Mouse (Mus musculus): ENCODE measurements around the gene Fuca2. TPM values are rescaled to one million over a fixed set of nuclear protein-coding genes. Genes with fewer than 3 reads are reported as not detected.
"Not testable (repeated sequence)": the region's sequence is repeated elsewhere in the genome, so short reads cannot be mapped to it uniquely, and the experiment has no call there.

Gene Fuca2
- 10 to 100 TPM; 11.9 to 12.1 TPM for total RNA-seq (2021)
- long read RNA-seq, experiment 1, full-length matches to known transcripts = 8 of 10 reads
- long read RNA-seq, experiment 1, partial matches to known transcripts = 2 of 10 reads
- long read RNA-seq, experiment 1, other reads (novel, unspliced or antisense) = 0 of 10 reads
- long read RNA-seq, experiment 2, full-length matches to known transcripts = 10 of 12 reads
- long read RNA-seq, experiment 2, partial matches to known transcripts = 1 of 12 reads
- long read RNA-seq, experiment 2, other reads (novel, unspliced or antisense) = 1 of 12 reads

- no peak for DNase-seq
Measured at GRCm38 (mm10) chr10:13499331-13499730, at the start of gene Fuca2. Gene Fuca2, plus strand, starts transcription at chr10:13499540.

- no peak for DNase-seq
Measured at GRCm38 (mm10) chr10:13451640-13452039, 47.7 kb upstream of the Fuca2 start.

DNA sequence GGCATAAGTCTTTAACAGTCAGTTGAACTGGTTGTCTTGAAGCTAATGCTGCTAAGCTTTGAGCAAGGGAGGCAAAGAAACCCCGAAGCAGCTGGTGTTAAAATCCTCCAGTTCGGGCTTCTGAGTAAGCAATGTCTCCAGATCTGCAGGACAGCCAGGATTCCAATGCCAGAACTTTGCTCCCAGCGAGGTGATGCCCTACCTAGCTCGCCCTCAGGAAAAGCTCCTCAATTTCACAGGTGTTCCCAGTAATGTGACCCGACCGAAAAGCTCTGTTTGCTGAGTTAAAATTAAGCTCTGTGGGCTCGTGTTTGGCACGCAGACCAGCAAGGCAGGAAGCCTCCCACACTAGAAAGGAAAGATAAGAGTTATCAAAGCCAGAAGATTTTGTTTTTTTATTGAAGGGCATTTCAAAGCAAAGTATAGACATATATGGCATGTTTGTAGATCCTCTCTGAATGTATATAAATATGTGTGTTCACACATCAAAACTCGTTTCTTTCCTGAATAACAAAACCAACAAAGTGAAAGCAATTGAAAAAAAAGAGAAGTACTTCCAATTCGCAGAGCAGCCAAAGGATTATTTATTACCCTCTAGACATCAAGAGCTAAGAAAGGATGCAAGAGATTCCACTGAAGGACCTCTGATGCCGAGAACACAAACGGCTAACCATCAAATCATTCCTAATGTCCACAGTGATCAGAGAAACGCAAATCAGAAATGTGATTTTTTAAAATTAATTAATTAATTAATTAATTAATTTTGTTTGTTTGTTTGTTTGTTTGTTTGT, 45.9 kb upstream of the Fuca2 start:
- DNase-seq = no peak

GRCm38 (mm10) chr10:13464295-13464694, 35.0 kb upstream of the Fuca2 start:
- DNase-seq = not testable (repeated sequence)

DNA sequence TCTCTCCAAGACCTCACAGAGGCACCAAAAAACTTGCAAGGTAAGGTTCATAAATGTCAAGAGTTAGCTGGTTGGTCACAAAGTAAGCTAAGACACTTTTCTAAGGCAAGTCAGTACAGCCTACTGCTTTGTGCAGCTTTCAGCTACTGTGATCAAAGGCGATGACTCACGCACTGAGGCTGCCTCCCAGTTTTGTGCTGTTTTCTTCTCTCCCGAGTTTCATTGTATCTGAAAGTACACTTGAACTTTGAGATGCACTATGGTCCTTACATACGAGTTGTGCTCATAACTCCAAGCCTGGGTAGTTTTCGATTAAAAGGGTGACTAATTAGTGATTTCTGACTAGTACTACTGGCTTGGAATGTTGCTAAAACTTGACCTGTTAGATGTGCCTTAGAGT, 32.4 kb upstream of the Fuca2 start:
- DNase-seq = no peak

DNA sequence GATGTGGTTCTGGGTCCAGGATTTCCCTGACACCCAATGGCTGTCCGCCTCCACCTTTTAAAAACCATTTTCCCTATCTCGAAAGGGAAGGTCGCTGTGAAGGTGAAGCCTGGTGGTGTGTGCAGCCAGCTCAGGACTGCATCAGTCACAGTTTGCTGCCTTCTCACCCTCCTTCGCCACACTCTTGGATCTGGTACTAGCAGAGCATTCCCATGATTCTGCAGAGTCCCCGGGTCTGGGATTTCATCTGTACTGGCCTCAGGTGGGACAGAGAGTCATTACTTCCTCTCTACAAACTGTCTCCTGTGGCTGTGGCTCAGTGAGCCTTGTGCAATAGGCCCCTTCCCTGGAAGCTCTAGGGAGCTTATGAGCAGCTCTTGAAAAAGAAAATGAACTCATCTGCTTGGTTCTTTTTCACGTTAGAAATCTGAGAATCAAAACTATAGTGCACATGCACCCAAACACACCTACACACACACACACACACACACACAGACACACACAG, 31.3 kb upstream of the Fuca2 start:
- not testable (repeated sequence) for DNase-seq

DNA sequence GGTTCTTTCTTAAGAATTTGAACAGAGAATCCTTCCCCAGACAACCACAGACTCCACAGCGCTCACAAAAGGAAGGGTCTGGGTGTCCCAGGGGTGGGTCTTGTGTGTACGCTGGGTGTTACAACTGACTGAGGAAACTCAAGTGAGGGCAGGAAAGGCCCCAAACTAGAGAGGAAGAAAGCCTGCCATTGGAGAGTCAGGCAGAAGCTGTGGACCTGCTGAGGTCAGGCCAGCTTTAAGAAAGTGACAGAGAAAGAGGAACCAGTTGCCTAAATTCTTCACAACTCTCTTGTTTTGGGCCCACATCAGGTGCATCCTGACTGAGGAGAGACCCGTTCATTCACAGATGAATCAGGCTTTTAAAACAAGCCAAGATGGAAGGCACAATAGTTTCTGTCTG, 29.1 kb upstream of the Fuca2 start:
- DNase-seq = no peak

DNA sequence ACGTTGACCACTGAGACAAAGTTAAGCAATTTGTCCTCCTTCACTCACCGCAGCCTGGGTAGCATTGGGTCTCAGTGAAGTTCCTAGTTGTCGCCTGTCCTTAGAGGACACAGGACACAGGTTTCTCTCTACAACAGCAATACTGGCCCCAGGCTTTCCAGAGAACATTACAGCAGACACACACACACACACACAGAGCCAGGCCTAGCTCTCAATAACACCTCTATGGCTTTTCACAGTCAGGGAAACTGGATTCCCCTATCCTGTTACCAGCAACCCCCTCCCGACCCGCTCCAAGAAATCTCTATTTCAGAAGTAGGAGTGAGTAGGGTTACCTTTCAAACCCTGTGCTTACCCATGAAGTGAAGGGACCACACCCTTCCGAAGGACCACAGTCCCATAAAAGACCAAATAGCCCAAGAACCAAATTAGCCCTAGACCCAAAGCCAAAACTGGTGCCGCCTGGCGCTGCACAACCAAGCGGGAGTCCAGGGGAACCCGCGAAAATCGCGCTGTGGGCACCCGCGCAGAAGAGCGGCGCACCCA, 26.0 kb upstream of the Fuca2 start:
- no peak for DNase-seq

DNA sequence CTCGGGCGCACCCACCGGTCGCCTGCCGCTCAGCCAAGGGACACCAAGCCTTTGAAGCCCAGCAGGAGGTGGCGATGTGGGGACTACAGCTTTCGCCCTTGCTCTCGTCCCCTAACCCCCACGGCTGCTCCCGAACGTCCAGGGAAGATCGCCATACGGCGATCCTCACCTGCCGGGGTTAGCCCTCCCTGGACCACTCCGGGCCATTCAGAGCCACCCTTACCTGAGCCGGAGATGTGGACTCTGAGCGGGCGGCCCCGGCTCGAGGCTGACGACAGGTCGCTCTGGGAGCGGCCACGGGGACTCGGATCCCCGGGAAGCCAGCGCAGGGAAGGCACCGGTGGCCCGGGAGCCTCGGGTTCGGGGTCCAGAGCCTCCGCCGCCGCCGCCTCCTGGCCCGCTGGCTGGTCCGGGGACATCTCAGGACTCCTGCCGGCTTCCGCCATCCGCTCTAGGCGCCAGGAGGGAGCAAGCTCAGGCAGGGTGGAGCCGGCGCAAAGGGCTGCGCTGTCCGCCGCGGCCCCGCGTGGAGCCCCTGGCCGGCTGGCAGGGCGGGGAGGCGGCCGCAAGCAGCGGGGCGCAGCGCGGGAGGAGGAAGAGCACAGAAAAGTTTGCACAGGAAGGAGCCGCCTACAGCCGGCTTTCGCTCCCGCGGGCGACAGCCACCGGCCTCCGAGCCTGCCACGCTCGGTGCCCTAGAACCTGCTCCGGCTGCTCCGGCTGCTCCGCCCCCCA, 25.3 kb upstream of the Fuca2 start, which contains the start of gene Phactr2:
Phactr2 (minus strand) TSS at position 580 of the 735 bp plus-strand sequence.
- peak; percentile 10 for DNase-seq

DNA sequence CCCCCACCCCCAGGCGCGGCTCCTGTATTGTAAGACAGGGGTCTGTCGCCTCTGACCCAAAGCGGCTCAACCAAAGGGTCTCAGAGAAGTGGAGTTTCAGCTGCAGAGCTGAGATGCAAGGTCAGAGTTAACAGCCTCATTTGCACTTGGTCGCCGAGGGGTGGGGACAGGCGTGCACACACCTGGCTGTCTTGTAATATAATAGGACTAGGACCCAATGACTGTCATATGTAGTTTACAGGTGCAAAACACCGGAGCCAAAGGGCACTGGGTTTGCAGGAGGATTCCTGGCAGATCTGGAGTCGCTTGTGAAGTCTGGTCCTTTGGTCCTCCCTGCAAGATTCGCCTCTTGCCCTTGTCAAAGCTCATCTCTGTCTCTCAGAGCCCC, 24.8 kb upstream of the Fuca2 start:
- DNase-seq = no peak

GRCm38 (mm10) chr10:13475121-13475520, 24.2 kb upstream of the Fuca2 start:
- DNase-seq = no peak

DNA sequence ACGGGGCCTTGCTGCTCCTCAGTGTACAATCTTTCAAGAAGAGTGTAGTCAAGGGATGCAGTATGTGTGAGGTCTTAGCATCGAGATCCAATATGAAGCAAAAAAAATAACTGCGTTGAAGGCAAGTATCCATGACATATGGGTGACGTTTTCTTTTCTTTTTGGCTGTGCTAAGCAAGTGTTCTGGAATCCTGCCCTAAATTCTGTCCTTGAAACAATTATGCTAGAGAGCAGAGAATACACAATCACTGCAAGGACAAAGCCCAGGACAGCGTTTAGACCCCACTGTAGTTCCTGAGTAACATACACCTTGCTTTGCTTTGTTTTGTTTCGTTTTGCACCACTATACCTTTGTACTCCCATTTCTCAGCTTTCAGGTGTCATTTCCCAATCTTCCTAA, 20.0 kb upstream of the Fuca2 start:
- no peak for DNase-seq

DNA sequence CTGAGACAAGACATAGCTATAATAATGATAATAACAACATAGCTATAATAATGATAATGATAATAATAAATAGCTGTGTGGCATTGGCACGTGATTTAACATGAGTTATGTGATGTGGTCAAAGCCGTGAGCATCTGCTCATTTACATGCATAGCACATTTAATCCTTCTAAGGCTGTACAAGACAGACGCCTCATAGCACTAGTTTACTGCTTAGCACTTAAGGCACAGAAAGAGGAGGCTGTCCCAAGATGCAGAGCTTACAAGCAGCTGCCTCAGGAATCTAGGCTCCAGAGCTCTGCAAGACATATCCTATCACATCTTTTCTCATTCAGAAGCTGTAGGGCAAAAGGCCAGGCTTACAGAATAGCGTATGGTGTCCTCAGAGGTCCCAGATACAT, 13.4 kb upstream of the Fuca2 start:
- no peak for DNase-seq

- no peak for DNase-seq
Measured at GRCm38 (mm10) chr10:13489671-13490070, 9.7 kb upstream of the Fuca2 start.

DNA sequence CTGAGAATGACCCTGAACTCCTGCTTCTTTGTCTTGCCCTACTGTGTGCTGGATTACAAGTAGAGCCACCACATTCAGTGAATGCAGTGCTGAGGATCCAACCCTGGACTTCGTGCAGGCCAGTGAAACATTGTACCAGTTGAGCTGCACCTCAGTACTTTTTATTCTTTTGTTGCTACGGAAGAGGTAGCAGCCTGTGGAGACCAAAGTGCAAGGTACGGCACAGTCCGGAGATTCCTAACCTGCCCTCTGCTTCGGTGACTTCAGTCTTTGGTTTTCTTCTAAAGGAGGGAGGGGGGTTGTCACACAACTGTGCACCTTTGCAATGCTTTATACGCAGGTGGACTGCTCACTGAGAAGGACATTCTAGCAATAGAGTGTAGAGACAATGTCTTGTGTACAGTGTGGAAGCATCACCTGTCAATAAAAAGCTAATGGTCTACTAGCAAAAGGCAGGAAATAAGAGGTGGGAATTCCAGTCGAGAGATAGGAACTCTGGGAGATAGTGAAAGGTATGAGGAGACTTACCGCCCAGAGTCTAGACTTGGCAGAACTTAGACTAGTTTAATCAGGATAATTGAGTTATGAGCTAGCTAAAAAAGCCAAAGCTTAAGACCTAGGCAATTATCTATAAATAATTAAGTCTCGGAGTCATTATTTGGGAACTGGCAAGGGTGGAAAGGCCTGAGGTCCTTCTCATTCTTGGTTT, 5.2 kb upstream of the Fuca2 start:
- no peak for DNase-seq

DNA sequence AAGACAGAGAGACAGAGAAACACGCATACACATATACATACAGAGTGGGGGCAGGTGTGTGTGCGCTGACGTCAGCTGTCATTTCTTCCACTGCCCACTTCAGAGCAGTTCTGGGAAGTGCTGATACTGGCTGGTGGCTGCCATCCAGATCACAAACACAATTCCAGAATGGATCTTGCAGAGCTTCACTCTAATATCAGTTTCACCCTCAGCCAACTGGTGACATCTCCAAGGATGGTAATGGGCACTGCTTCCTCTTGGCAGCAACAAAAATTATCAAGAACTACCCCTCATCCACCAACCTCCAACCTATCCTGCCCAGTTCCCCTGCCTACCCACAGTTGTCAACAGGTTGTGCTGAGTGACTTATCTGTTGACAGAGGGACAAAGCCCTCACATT, 3.0 kb upstream of the Fuca2 start:
- no peak for DNase-seq

- no peak for DNase-seq
Measured at GRCm38 (mm10) chr10:13500473-13500872, 1.1 kb downstream of the Fuca2 start.

GRCm38 (mm10) chr10:13500938-13501496, 1.7 kb downstream of the Fuca2 start:
- peak; percentile 80 for DNase-seq

DNA sequence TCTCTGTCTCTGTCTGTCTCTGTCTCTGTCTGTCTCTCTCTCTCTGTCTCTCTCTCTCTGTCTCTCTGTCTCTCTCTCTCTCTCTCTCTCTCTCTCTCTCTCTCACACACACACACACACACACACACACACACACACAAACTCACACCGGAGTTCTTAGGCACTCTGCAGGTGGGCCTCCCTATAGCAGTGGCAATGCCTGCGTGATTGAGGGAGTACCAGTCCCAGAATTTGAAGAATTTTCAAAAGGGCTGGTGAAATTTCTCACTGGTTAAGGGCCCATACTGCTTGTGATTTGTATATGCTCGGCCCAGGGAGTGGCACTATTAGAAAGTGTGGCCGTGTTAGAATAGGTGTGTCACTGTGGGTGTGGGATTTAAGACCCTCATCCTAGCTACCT, 2.2 kb downstream of the Fuca2 start:
- DNase-seq = not testable (repeated sequence)

DNA sequence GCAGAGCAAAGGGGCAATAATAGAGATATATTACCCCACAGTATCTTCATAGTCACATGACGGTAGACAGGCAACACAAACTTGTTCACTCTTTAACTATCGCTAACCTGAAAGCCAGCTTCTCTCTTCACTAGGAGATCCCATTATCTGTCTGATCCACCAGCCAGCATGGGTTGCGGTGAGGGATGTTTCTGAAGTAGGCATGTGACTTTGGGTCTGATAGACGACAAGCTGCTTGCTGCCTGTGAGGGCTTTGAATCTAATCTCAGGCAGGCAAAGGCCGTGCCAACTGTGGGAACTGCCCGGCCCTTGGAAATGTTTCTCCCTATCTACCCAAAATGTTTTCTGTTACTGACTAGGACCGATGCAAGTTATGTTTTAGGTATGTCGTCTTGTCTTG, 3.0 kb downstream of the Fuca2 start:
- no peak for DNase-seq

DNA sequence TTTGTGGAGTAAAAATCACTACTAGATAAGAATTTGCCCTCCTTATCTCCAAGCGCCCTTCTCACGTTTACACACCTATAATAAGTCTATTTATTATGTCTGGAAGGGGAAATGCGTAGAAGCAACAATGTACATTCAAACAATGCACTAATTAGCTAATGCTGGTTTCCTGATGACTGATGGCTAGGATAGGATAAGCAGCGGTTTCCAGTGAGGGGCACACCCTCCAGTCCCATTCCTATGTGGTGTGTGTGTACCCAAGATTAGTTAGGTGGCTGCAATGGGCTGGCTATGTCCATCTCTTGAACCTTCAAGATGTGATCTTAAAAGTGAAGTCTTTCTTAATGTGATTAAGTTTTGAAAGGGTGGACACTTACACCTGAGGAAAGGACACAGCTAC, 22.5 kb downstream of the Fuca2 start:
- no peak for DNase-seq

DNA sequence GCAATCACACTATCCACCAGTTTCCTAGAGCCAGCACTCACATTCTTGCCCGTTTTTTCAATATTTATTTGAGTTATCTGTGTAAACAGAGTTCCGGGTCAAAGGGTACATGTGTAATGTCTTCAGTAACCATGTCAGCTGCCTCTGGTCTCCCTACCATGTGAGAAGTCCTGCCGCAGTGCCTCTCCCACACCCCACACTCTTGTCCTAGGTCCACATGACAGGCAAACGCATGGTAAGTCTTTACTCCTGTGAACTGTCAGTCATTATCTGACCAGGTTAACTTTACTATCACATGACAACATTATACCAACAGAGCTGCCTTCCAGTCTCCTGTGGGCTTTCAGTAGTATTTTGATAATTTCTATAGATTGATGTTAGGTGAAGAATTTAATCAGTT, 28.8 kb downstream of the Fuca2 start:
- no peak for DNase-seq

Measured in gastrocnemius, postnatal 25 days (tissue).